Mouse (Mus musculus) thymus, postnatal 4 days (tissue): Measurements from ENCODE around the gene Gm49358.
A peak's percentile ranks its signal among the peaks of the same experiment; 100 is the strongest.

Experiments
- DNase-seq: peaks from one replicate; pipeline ENCODE4 v3.0.0; 2021

Gene Gm49358

GRCm38 (mm10) chr10:86815133-86815532, 51.4 kb downstream of the Gm49358 start:
- no peak for DNase-seq

- no peak for DNase-seq
Measured at GRCm38 (mm10) chr10:86819649-86820165, 55.9 kb downstream of the Gm49358 start.

GRCm38 (mm10) chr10:86821014-86821413, 57.2 kb downstream of the Gm49358 start:
- DNase-seq = no peak

GRCm38 (mm10) chr10:86824093-86824492, 60.3 kb downstream of the Gm49358 start:
- peak; percentile 28 for DNase-seq

DNA sequence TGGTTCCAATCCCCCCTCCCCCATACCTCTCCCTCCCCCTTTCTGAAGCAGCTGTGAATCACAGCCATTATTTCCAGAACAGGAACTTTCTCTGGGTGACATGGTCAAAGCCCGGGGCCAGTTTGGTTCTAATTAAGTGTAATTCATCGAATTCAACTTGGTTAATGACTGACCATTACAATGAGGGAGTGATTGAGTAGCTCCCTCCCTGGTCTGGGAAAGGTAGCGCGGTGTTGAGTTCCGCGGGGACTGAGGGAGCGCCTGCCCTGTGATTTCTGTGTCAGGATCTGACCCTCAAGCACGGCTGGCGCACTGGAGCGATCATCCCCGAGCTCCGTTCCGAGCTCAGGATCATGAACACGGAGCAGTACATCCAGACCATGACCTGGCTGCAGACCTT, 61.1 kb downstream of the Gm49358 start:
- no peak for DNase-seq

GRCm38 (mm10) chr10:86825871-86826522, 62.2 kb downstream of the Gm49358 start:
- DNase-seq = no peak

DNA sequence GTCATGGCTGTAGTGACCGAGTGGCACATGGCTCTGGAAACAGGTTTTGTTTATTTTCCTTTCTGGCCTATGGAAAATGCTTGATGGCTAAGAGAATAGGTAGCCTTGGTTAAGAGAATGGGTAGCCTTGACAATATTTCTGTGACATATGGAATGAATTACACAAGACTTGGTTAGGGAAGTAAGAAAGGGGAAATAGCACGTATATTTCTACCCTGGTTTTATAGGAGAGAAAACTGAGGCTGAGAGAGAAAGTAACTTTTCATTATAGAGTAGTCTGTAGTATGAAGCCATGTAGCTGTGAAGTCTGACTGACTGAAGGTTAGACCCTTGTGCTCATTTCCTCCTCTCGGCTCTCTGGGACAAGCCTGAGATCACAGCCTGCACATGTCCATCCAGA, 63.2 kb downstream of the Gm49358 start:
- DNase-seq = no peak

- peak; percentile 23 for DNase-seq
Measured at GRCm38 (mm10) chr10:86828221-86829135, 64.7 kb downstream of the Gm49358 start.

DNA sequence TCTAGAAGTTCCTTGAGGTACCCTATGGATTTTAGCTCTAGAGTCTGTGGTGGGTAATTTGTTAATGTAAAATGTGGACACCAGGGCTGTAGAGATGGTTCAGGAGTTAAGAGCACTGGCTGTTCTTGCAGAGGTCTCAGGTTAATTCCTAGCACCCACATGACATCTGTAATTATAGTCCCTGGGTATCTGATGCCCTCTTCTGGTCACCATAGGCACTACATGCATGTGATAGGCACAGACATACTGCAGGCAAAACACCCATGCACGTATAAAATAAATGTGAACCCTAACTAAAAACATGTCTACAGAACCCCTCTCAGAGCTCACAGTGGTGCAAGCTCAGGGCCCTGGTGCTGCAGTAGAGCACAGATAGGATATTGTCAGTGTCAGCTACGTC, 65.7 kb downstream of the Gm49358 start:
- DNase-seq = no peak

DNA sequence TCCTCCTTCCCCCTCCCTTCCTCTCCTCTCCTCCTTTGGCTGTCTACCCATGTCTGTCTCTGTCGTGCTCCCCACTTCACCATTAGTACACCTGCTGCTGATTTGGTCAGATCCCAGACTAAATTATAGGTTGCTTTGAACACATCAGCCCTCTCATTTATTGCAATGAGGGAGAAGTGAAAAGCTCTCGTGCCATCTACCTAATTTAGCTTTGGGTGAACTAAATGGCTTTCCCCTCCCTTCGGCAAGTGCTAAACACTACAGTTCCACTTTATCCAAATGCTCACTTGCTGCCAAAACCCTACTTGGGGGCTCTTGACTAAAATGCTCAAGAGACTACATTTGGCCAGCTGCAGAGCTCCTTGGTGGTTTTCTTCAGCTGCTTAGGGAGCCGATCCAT, 73.0 kb downstream of the Gm49358 start:
- DNase-seq = no peak

DNA sequence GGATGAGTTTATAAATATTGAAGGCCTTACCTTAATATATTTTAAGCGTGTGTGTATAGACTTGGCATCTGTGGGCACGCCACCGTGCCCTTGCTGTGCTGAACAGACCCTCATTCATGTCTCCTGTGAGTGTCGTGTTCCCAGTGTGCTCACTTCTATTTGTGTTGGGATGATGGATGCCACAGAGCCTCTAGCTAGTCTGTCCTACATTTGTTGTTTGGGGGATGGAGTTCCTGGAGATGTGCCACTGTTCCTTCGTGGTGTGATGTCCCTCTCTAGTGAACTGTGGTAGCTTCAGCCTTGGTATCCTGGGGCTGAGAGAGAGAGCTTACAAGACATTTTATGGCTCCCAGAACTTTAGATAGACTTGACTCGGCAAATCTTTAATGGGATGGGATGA, 75.1 kb downstream of the Gm49358 start:
- no peak for DNase-seq

GRCm38 (mm10) chr10:86842659-86843058, 78.9 kb downstream of the Gm49358 start:
- DNase-seq = no peak

DNA sequence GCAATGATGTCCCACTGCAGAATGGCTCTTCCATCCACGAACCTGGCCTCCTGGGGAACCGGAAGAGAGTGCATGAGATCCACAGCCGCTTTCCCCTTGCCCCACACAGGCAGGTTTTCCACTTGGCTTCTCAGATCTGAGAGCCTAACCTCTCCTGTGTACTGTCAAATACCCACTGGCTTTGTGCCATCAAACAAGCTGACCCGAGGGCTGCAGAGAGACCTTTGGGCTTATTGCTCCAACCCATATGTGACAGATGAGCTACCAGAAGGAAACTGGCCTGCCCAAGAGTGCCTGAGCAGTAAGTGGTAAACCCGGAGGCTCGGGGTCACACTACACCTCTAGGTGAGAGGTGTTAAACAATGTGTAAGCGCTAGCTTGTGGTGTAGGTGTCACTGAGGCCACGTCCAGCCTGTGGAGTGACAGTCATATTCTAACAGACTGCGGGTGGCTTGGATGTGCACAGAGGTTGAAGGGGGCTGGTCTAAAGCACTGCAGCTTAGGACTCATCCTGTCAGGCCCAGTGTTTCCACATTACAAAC, 83.2 kb downstream of the Gm49358 start:
- DNase-seq = no peak

GRCm38 (mm10) chr10:86849087-86849486, 85.3 kb downstream of the Gm49358 start:
- no peak for DNase-seq

GRCm38 (mm10) chr10:86849508-86849907, 85.7 kb downstream of the Gm49358 start:
- DNase-seq = no peak

DNA sequence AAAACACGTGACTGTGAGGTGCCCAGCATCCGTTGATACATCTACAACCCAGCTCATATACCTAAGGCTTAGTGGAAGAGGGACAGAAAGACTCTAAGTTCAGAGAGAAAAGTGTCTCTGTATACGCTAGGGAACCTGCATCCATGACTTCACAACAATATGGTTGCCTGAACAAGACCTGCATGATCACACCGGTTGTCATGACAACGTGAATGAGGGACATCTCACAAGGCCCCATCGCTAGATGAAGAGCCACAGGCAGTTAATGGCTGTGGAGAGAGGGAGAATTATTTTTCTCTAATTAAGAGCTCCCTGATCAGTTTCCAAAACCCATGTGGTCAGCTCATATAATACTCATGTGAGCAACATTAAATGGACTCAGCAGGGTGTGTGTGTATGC, 88.4 kb downstream of the Gm49358 start:
- DNase-seq = no peak

DNA sequence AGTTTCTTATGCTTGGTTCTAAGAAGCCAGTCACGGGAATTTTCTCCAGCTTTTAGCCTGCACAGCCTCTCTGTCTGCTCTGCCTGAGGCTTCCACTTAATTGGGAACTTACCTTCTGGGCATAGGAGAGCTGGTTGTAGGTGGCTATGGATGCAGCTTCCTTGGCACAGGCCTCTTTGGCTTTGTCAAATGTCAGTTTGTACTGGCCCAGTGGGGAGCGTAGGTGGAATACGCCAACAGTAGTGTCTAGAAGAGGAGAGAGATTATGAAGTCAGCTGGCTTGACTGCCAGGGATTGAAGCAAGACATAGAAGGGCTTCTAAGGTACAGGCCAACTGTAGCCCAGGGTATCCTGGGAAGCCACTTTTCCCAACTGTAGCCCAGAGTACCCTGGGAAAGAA, 89.7 kb downstream of the Gm49358 start:
- DNase-seq = no peak

- no peak for DNase-seq
Measured at GRCm38 (mm10) chr10:86860396-86860795, 96.6 kb downstream of the Gm49358 start.

DNA sequence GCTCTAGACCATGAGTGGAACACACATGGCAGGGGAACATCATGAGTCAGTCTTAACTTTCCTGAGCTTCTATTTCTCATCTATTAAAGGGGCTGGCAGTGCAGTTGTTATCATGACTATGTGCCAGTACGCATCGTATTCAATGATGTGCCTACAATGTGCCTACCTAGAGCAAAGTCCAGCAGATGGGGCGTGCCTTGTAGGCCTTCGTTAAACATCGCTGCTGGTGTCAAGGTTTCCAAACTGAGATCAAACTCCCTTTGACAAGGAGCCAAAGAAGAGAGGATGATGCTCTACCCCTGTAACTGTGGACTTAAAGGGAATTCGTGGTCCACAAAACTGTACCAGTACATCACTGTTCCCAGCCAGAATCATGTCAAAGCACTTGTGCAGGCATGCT, 98.7 kb downstream of the Gm49358 start:
- no peak for DNase-seq

DNA sequence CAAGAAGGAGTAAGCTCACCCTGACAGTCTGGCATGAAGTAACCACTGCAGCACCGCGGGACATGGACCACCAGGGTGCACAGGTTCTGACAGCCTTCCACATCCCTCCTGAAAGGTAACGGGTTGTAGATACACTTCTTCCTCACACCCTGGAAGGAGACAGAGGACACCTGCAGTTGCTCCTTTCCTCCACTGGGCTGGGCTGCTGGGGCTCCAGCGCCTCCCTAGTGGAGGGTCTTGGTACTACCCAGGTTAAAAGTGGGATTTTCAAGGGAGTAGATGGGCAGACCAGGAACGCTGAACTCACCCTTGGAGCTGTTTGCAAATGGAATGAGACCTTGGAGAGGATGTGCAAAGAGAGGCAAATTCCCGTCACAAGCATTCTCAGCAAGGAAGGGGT, 99.7 kb downstream of the Gm49358 start:
- DNase-seq = peak; percentile 20

- DNase-seq = no peak
Measured at GRCm38 (mm10) chr10:86872121-86872520, 108.3 kb downstream of the Gm49358 start.

GRCm38 (mm10) chr10:86872591-86872990, 108.8 kb downstream of the Gm49358 start:
- no peak for DNase-seq

DNA sequence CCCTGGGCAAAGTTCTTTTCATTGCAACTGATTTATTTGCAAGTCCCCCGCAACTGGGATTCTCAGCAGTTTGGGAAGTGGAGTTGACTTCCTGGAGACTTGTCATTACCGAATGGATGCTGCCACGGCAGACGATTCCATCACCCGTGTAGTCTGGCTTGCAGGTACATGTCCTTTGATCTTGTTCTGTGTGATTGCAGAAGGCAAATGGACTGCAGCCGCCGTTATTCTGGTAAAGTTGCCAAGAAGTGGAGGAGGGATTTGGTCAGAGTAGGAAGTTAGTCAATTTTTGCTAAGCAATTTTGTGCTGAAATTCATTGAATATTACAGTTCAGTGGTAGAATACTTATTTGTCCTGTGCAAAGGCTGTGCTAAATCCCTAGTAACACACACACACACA, 114.9 kb downstream of the Gm49358 start:
- no peak for DNase-seq
